Mouse (Mus musculus): ENCODE results near the gene Mylk4. TPM values are rescaled to one million over a fixed set of nuclear protein-coding genes. Genes with fewer than 3 reads are reported as not detected.

Mylk4 gene
- polyA plus RNA-seq, 1 experiment from 2014 or later = 1.1 TPM

DNA sequence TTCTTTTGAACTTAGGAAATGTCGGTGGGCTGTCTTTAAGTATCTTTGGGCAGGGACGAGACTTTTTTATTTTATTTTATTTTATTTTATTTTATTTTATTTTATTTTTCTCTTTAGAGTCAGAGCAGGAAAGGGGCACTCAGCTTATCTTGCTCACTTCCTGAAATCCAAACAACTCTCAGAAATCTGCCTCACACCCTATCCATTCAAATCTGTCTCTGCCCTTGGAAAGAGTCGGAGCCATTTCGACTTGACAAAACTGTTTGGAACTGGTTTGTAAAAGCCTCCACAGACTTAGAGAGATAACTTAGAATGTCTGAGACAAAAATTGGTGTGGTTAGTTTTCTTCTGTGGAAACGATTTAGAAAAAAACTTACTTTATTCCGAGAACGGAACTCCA lies 113.0 kb downstream of the Mylk4 start:
- Histone ChIP-seq H3K27me3 (0 out of 2 replicates have a peak, but pooled peaks cover 9% of the 10 kb centered on the region), H3K36me3 (no peaks in the 10 kb centered on the region), H3K4me1 (replicated peaks) (peaks cover 4% of the 10 kb centered on the region; the same call in 1 of the 2 replicates), H3K4me2 (0 out of 2 replicates have a peak overlapping the region, but pooled peaks have one; percentile 8), H3K27ac (no peak overlapping the region), H3K4me3 (no peak overlapping the region), H3K9ac (no peak overlapping the region), H3K9me3 (replicated peaks) (no peaks in the 10 kb centered on the region)
- ATAC-seq (replicated peaks; ENCODE audit: insufficient number of reproducible peaks, insufficient read depth, low FRiP score, low read depth) = no peak
- WGBS = 25% methylated on average over 7 of the region's 7 CpGs

DNA sequence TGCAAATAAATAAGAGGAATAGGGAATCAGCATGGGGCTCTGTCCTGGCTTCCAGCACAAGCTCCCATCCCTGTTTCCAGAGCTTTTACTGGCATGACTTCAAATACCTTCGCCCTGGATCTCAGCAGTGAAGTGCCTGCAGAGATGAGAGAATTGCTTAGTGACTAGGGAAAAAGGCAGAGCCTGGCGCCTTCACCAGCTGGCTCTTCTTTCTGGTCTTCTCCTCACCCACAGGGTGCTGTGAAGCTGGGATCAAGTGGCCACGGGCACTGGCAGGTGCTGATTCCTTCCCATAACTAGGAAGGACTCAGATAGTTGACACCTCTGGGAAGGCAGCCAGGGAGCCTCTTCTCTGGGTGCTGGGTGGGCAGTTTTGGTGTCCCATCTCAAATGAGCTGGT lies 115.5 kb downstream of the Mylk4 start:
- H3K27me3 ChIP-seq = 0 out of 2 replicates have a peak, but pooled peaks cover 13% of the 10 kb centered on the region
- ATAC-seq (replicated peaks; ENCODE audit: insufficient number of reproducible peaks, insufficient read depth, low FRiP score, low read depth) = no peak
- H3K4me2 ChIP-seq = no peak overlapping the region
- H3K27ac ChIP-seq = no peak overlapping the region
- 47% methylated on average over 3 of the region's 3 CpGs for WGBS
- H3K9ac ChIP-seq = no peak overlapping the region
- no peaks in the 10 kb centered on the region for H3K9me3 ChIP-seq (replicated peaks)
- H3K4me3 ChIP-seq = no peak overlapping the region
- peaks cover 4% of the 10 kb centered on the region; the same call in 1 of the 2 replicates for H3K4me1 ChIP-seq (replicated peaks)
- no peaks in the 10 kb centered on the region for H3K36me3 ChIP-seq

DNA sequence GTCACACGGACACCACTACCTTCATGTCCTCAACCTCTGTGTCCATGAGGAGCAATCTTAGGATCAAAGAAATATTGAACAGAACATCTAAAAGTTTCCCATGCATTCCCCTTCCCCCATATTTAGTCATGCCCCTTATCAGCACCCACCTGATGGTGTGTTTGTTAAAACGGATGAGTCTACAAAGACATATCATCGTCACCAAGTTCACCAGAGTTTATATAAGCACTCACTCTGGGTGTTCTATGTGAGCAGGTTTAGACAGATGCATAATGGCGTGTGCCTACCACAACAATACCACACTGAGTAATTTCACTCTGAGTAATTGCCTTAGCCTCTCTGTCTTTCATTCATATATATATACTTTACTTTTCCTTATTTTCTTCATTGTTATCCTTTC lies 116.4 kb downstream of the Mylk4 start:
- no peak overlapping the region for H3K4me2 ChIP-seq
- H3K27ac ChIP-seq = no peak overlapping the region
- no peak overlapping the region for H3K4me3 ChIP-seq
- no peaks in the 10 kb centered on the region for H3K36me3 ChIP-seq
- no peaks in the 10 kb centered on the region for H3K9me3 ChIP-seq (replicated peaks)
- H3K4me1 ChIP-seq (replicated peaks) = peaks cover 4% of the 10 kb centered on the region; the same call in 1 of the 2 replicates
- no peak overlapping the region for H3K9ac ChIP-seq
- H3K27me3 ChIP-seq = 0 out of 2 replicates have a peak, but pooled peaks cover 13% of the 10 kb centered on the region
- ATAC-seq (replicated peaks; ENCODE audit: insufficient number of reproducible peaks, insufficient read depth, low FRiP score, low read depth) = no peak
- WGBS = 75% methylated on average over 4 of the region's 4 CpGs

DNA sequence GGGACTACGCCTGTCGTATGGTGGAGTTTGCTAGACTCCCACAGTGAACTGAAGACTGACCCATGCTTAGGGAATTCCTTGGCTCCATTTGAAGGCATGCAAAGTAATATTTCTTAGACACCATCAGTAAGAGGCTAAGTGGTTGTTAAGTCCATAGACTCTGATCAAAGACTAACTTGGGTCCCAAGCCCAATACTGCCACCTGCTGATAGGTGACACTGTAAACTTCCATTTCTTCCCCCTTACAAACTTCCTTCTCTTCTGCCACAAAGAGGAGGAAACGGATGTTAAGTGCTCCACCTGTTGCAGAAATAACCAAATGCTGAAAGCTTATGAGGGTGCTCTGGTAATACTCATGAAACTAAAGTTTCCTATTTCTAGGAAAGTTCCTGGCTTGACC lies 121.7 kb downstream of the Mylk4 start:
- Histone ChIP-seq H3K4me1 (replicated peaks) (no peaks in the 10 kb centered on the region), H3K4me2 (no peak overlapping the region), H3K9me3 (replicated peaks) (no peaks in the 10 kb centered on the region), H3K36me3 (no peaks in the 10 kb centered on the region), H3K9ac (no peak overlapping the region), H3K4me3 (no peak overlapping the region), H3K27ac (no peak overlapping the region), H3K27me3 (0 out of 2 replicates have a peak, but pooled peaks cover 13% of the 10 kb centered on the region)
- WGBS = 69% methylated on average over 3 of the region's 3 CpGs
- ATAC-seq (replicated peaks; ENCODE audit: insufficient number of reproducible peaks, insufficient read depth, low FRiP score, low read depth) = no peak

DNA sequence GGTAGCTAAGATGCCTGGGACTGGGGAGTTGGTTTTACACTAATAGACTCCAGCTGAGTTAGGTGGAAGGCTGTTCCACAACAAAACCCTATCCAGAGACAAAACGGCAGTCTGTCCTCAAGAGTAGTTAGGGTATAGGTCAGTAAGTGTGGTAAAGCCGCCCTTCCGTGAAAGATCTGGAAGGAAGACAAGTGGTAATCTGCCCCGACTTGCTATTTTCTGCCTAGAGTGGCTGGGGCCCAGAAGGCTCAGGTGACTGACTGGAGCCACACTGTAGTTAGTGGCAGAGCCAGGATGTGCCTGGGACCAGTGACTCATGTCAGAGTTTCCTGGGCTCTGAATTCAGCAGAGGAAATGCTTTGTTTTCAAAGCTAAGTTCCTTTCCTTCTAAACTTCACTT lies 123.5 kb downstream of the Mylk4 start:
- no peaks in the 10 kb centered on the region for H3K36me3 ChIP-seq
- H3K9me3 ChIP-seq (replicated peaks) = no peaks in the 10 kb centered on the region
- peak overlapping the region; percentile 29; the same call in 1 of the 2 replicates for H3K27ac ChIP-seq
- H3K27me3 ChIP-seq = 0 out of 2 replicates have a peak, but pooled peaks cover under 1% of the 10 kb centered on the region
- H3K4me1 ChIP-seq (replicated peaks) = no peaks in the 10 kb centered on the region
- WGBS = 29% methylated on average over 4 of the region's 4 CpGs
- H3K4me3 ChIP-seq = no peak overlapping the region
- H3K4me2 ChIP-seq = no peak overlapping the region
- ATAC-seq (replicated peaks; ENCODE audit: insufficient number of reproducible peaks, insufficient read depth, low FRiP score, low read depth) = no peak
- H3K9ac ChIP-seq = no peak overlapping the region

DNA sequence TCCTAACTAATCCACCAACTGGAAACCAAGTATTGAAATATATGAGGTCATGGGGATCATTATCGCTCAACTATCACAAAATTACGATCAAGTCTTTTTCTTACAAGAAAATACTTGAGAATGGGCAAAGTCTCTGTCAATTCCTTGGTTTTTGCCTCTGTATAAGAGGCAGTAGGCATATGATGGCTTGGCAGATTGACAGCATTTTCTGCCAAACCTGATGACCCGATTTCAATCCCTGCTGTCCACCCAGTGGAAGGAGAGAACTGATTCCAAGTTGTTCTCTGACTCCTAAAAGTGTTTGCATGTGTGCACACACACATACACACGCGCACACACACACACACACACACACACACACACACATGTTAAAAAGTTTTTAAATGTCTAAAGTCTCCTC lies 124.5 kb downstream of the Mylk4 start:
- no peaks in the 10 kb centered on the region for H3K4me1 ChIP-seq (replicated peaks)
- no peaks in the 10 kb centered on the region for H3K9me3 ChIP-seq (replicated peaks)
- H3K9ac ChIP-seq = no peak overlapping the region
- no peak overlapping the region for H3K4me3 ChIP-seq
- no peak for ATAC-seq (replicated peaks; ENCODE audit: insufficient number of reproducible peaks, insufficient read depth, low FRiP score, low read depth)
- H3K27ac ChIP-seq = no peak overlapping the region
- no peak overlapping the region for H3K4me2 ChIP-seq
- WGBS = 83% methylated on average over 5 of the region's 5 CpGs
- H3K36me3 ChIP-seq = no peaks in the 10 kb centered on the region
- no peaks in the 10 kb centered on the region for H3K27me3 ChIP-seq

DNA sequence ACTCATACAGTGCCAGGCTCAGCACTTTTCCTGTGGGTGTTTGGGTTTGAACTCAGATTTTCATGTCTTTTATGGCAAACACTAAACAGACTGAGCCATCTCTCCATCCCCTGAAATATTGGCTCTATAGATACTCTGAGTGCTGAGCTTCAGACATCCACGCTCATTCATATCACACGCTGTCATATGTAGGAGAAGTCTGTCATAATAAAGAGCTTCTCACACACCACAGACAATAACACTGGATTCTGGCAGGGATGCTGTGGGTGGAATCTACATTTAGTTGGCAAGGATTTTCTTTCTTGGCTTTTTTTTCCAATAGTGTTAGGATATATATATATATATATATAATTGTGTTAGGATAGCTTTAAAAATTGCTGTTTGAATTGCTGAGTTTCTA lies 126.2 kb downstream of the Mylk4 start:
- Histone ChIP-seq H3K27ac (no peak overlapping the region), H3K9me3 (replicated peaks) (no peaks in the 10 kb centered on the region), H3K9ac (no peak overlapping the region), H3K4me2 (no peak overlapping the region), H3K27me3 (no peaks in the 10 kb centered on the region), H3K36me3 (no peaks in the 10 kb centered on the region), H3K4me1 (replicated peaks) (no peaks in the 10 kb centered on the region), H3K4me3 (no peak overlapping the region)
- WGBS = 89% methylated on average over 2 of the region's 2 CpGs
- no peak for ATAC-seq (replicated peaks; ENCODE audit: insufficient number of reproducible peaks, insufficient read depth, low FRiP score, low read depth)

Other genes starting within 250 kb of the Mylk4 start
- 22.2 and 28.0 TPM in 2 replicates for gene Wrnip1, start 18.1 kb upstream of the Mylk4 start, polyA plus RNA-seq (2015; fragmentation: Nextera tagmentation; extraction: Ambion mirVana)
- gene D930007J09Rik, start 18.9 kb upstream of the Mylk4 start, polyA plus RNA-seq (2015; fragmentation: Nextera tagmentation; extraction: Ambion mirVana) = not detected in 2 replicates
- gene Serpinb1a, start 67.2 kb upstream of the Mylk4 start, polyA plus RNA-seq (2015; fragmentation: Nextera tagmentation; extraction: Ambion mirVana) = 11.5 and 13.9 TPM in 2 replicates
- 0.14 and 0.15 TPM in 2 replicates for gene Serpinb1c, start 114.3 kb upstream of the Mylk4 start, polyA plus RNA-seq (2015; fragmentation: Nextera tagmentation; extraction: Ambion mirVana)
- gene Serpinb6b, start 181.3 kb upstream of the Mylk4 start, polyA plus RNA-seq (2015; fragmentation: Nextera tagmentation; extraction: Ambion mirVana) = 20.0 and 20.6 TPM in 2 replicates
- gene Serpinb9, start 219.3 kb upstream of the Mylk4 start, polyA plus RNA-seq (2015; fragmentation: Nextera tagmentation; extraction: Ambion mirVana) = 8.3 and 9.1 TPM in 2 replicates
- gene Serpinb9b, start 243.5 kb upstream of the Mylk4 start, polyA plus RNA-seq (2015; fragmentation: Nextera tagmentation; extraction: Ambion mirVana) = 0.33 and 0.52 TPM in 2 replicates

Measured in heart, embryonic 15.5 days (tissue).